Mouse (Mus musculus) intestine, embryonic 15.5 days (tissue): Measurements from ENCODE around the gene Ikzf1. TPM values are rescaled to one million over a fixed set of nuclear protein-coding genes. Genes with fewer than 3 reads are reported as not detected.

Experiments used
- ATAC-seq: fragments of 200-750 bp; cut with Nextera tagmentation; 2 replicates; pipeline ENCODE4 v1.8.0; 2017; ENCODE audit warnings: moderate TSS enrichment, moderate library complexity
- H3K27ac ChIP-seq: fragments of 300-500 bp; sonication (generic); 2 replicates; pipeline ENCODE4 v1.5.1; 2015; ENCODE audit warnings: mild to moderate bottlenecking, inconsistent platforms
- H3K27me3 ChIP-seq: fragments of 300-500 bp; sonication (generic); replicated peaks from 2 replicates; pipeline ENCODE4 v1.6.1; 2015; ENCODE audit warnings: inconsistent platforms
- H3K36me3 ChIP-seq: fragments of 300-500 bp; sonication (generic); 2 replicates; pipeline ENCODE4 v1.6.1; 2015; ENCODE audit warnings: inconsistent platforms
- H3K4me1 ChIP-seq: fragments of 300-500 bp; sonication (generic); replicated peaks from 2 replicates; pipeline ENCODE4 v1.6.1; 2015; ENCODE audit warnings: inconsistent platforms
- H3K4me2 ChIP-seq: fragments of 300-500 bp; sonication (generic); replicated peaks from 2 replicates; pipeline ENCODE4 v1.6.1; 2015; ENCODE audit warnings: mild to moderate bottlenecking, inconsistent platforms
- H3K4me3 ChIP-seq: fragments of 300-500 bp; sonication (generic); replicated peaks from 2 replicates; pipeline ENCODE4 v1.5.1; 2015; ENCODE audit warnings: inconsistent platforms
- H3K9ac ChIP-seq: fragments of 300-500 bp; sonication (generic); 2 replicates; pipeline ENCODE4 v1.6.1; 2015; ENCODE audit warnings: inconsistent platforms
- H3K9me3 ChIP-seq: fragments of 300-500 bp; sonication (generic); 2 replicates; pipeline ENCODE4 v1.6.1; 2016; ENCODE audit warnings: inconsistent platforms
- WGBS: fragments of 180-500 bp; shearing (Covaris S2); methylation state at CpG from one replicate; pipeline ENCODE4 v1.1.7; 2015; 5-methylcytosine and 5-hydroxymethylcytosine counted together
- polyA plus RNA-seq: library from polyadenylated mRNA; unstranded; fragments of >200 nt; fragmentation: Nextera tagmentation; extraction: Ambion mirVana; gene quantifications from 2 replicates; pipeline ENCODE4 v1.2.1, GENCODE M21; 2015

Ikzf1 gene
- polyA plus RNA-seq, 1 experiment from 2014 or later = 1.5 TPM

DNA sequence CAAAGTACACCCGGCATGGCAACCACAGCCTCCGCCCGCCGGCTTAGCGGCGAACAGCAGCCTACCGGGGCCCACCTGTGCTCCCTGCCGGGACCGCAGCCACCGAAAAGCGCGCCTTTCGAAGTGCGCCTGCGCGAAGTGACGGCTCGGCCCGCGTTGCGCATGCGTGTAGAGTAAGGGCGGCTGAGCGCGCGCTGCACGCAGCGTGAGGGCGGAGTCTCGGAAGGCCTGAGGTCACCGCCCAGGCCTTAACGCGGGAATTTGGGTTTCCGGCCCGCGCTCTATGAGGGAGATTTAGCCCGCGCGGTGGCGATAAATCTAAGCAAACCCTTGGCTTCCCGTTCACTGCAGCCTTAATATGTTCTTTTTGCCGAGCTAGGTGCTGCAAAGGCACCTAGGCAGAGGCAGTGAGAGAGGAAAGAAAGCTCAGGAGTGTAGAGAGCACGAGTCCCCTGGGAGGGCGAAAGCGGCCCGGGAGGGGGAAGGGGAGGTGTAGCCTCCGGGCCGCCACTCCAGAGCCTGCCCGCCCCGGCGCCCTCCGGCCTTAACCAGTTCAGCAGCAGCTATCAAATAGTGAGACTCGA, 124.1 kb downstream of the Ikzf1 start, which contains the start of gene Fignl1:
Gene Fignl1 (minus strand): TSS at position 143 of the 584 bp plus-strand sequence.
- Histone ChIP-seq H3K4me2 (peak within 1 kb of the TSS; percentile 88), H3K9me3 (no peaks in the 10 kb centered on the region), H3K4me3 (peak within 1 kb of the TSS; percentile 67), H3K27me3 (no peaks in the 10 kb centered on the region), H3K9ac (peak within 1 kb of the TSS; percentile 84), H3K4me1 (peaks cover 9% of the 10 kb centered on the region; the same call in 1 of the 2 replicates), H3K27ac (peak within 1 kb of the TSS; percentile 98), H3K36me3 (no peaks in the 10 kb centered on the region)
- under 1% methylated on average over 53 of the region's 53 CpGs for WGBS
- peak; percentile 98 for ATAC-seq

DNA sequence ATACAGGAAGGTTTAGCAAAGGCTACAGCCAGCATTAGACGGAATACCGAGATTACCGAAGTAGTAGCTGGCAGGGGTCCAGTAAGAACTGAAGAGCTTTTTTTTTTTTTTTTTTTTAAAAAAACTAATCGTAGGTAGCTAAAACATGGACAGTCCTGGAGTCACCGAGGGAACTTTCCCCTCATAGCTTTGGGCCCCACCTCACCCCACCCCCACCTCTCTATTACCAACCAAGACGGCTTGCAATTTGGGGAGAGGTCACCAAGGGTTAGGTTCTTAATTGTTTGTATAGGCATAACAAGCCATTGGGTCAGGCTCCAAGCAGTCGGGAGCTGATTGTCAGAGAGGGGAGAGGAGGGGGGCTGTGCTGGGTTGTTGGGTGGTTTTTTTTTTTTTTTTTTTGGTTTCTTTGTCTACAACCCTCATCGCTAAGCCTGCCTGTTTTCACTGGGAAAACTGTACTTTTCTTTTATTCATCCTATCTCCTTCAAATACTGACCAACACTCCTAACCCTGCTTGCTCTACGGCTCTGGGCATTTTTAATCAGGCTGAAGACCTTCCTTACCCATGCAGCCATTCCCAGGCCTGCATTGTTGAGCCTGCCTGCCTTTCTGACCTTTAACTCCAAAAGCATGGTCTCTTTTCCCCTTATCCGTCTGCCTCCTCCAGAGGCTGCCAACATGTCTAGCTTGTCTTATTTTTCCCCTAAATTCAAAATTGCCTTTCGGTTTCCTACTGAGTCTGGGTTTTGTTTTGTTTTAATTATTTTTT, 124.8 kb downstream of the Ikzf1 start:
- ATAC-seq = peak; percentile 48
- Histone ChIP-seq H3K9me3 (no peaks in the 10 kb centered on the region), H3K4me3 (peak overlapping the region; percentile 67), H3K9ac (peak overlapping the region; percentile 84), H3K27ac (peak overlapping the region; percentile 98), H3K27me3 (no peaks in the 10 kb centered on the region), H3K4me2 (peak overlapping the region; percentile 88), H3K36me3 (no peaks in the 10 kb centered on the region), H3K4me1 (peaks cover 9% of the 10 kb centered on the region; the same call in 1 of the 2 replicates)
- 12% methylated on average over 11 of the region's 11 CpGs for WGBS

- no peaks in the 10 kb centered on the region for H3K9me3 ChIP-seq
- ATAC-seq = no peak
- peaks cover 11% of the 10 kb centered on the region; the same call in 1 of the 2 replicates for H3K4me1 ChIP-seq
- H3K27me3 ChIP-seq = no peaks in the 10 kb centered on the region
- peak overlapping the region; percentile 51 for H3K4me2 ChIP-seq
- H3K9ac ChIP-seq = no peak overlapping the region
- H3K27ac ChIP-seq = no peak overlapping the region
- WGBS = 25% methylated on average over 9 of the region's 9 CpGs
- H3K36me3 ChIP-seq = no peaks in the 10 kb centered on the region
- H3K4me3 ChIP-seq = no peak overlapping the region
Measured at GRCm38 (mm10) chr11:11811906-11812480, 127.2 kb downstream of the Ikzf1 start.

- Histone ChIP-seq H3K4me1 (0 out of 2 replicates have a peak, but pooled peaks cover 2% of the 10 kb centered on the region), H3K4me3 (no peak overlapping the region), H3K9ac (no peak overlapping the region), H3K36me3 (no peaks in the 10 kb centered on the region), H3K9me3 (no peaks in the 10 kb centered on the region), H3K27me3 (no peaks in the 10 kb centered on the region), H3K4me2 (no peak overlapping the region), H3K27ac (no peak overlapping the region)
- ATAC-seq = peak; percentile 24; the same call in 1 of the 2 replicates
- whole genome bisulfite sequencing = 57% methylated on average over 3 of the region's 3 CpGs
Measured at GRCm38 (mm10) chr11:11815737-11816136, 130.9 kb downstream of the Ikzf1 start.

- Histone ChIP-seq H3K36me3 (no peaks in the 10 kb centered on the region), H3K9me3 (no peaks in the 10 kb centered on the region), H3K27me3 (no peaks in the 10 kb centered on the region), H3K4me1 (peaks cover 18% of the 10 kb centered on the region), H3K9ac (no peak overlapping the region), H3K4me3 (no peak overlapping the region), H3K27ac (no peak overlapping the region), H3K4me2 (no peak overlapping the region)
- ATAC-seq = no peak
- WGBS = 84% methylated on average over 6 of the region's 6 CpGs
Measured at GRCm38 (mm10) chr11:11818797-11819196, 134.0 kb downstream of the Ikzf1 start.

GRCm38 (mm10) chr11:11819206-11819605, 134.4 kb downstream of the Ikzf1 start:
- Histone ChIP-seq H3K4me1 (peaks cover 21% of the 10 kb centered on the region), H3K9ac (no peak overlapping the region), H3K27me3 (no peaks in the 10 kb centered on the region), H3K4me2 (no peak overlapping the region), H3K9me3 (no peaks in the 10 kb centered on the region), H3K27ac (no peak overlapping the region), H3K4me3 (no peak overlapping the region), H3K36me3 (no peaks in the 10 kb centered on the region)
- WGBS = 91% methylated on average over 5 of the region's 5 CpGs
- no peak for ATAC-seq

GRCm38 (mm10) chr11:11820251-11820650, 135.4 kb downstream of the Ikzf1 start:
- Histone ChIP-seq H3K27ac (peak overlapping the region; percentile 36), H3K9me3 (no peaks in the 10 kb centered on the region), H3K9ac (no peak overlapping the region), H3K4me1 (peaks cover 28% of the 10 kb centered on the region), H3K4me2 (no peak overlapping the region), H3K27me3 (no peaks in the 10 kb centered on the region), H3K36me3 (no peaks in the 10 kb centered on the region), H3K4me3 (no peak overlapping the region)
- 7% methylated on average over 2 of the region's 2 CpGs for WGBS
- peak; percentile 44 for ATAC-seq

DNA sequence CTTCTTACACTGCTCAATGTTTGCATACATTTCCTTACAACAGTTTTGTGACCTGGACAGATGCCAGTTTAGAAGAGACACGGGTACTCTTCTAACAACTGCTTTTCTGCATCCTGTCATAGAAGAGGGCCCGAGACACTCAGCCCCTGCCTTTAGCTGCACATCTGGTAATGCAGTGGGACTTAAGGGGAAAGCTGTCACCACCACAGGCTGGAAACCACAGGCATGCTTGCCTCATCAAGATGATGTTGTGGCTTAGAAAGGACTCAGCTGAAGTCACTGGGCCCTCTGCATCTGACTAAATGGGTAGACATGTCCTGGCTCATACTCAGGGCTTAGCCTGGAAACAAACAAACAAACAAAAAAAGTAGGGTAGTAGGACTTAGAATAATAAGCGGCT, 135.9 kb downstream of the Ikzf1 start:
- Histone ChIP-seq H3K9ac (no peak overlapping the region), H3K4me3 (no peak overlapping the region), H3K4me1 (peaks cover 29% of the 10 kb centered on the region), H3K4me2 (no peak overlapping the region), H3K36me3 (no peaks in the 10 kb centered on the region), H3K27me3 (no peaks in the 10 kb centered on the region), H3K9me3 (no peaks in the 10 kb centered on the region), H3K27ac (peak overlapping the region; percentile 36)
- ATAC-seq = peak; percentile 11
- 52% methylated on average over 3 of the region's 3 CpGs for WGBS

DNA sequence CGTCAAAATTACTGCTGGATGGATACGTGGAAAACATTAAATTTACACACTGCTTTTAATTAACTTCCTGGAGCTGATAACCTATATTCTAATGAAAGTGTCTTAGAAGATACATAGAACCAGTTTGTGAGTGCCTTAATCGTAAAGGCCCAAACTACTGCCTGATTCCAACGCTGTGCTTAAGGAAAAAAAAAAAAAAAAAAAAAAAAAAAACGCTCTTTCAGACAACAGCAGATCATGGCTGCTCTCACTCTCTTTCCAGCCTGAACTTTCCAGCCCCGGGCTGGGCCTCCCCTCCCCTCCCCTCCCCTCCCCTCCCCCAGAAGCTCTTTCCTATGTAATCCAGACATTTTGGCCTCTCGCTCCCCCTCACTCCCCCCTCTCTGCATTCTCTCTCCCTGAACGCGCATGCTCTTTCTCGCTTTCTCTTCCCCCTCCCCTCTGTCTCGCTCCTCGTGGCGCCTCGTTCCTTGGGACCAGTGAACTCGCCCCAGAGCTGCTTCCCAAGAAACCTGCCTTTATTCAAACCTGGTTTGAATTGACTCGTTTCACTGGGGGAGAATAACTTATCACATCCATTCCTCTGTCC, 136.7 kb downstream of the Ikzf1 start:
- H3K36me3 ChIP-seq = no peaks in the 10 kb centered on the region
- 13% methylated on average over 16 of the region's 16 CpGs for WGBS
- H3K4me1 ChIP-seq = peaks cover 29% of the 10 kb centered on the region
- no peak overlapping the region for H3K4me2 ChIP-seq
- ATAC-seq = peak; percentile 71
- no peaks in the 10 kb centered on the region for H3K9me3 ChIP-seq
- H3K9ac ChIP-seq = no peak overlapping the region
- H3K4me3 ChIP-seq = no peak overlapping the region
- H3K27me3 ChIP-seq = no peaks in the 10 kb centered on the region
- peak overlapping the region; percentile 86 for H3K27ac ChIP-seq

Other genes starting within 250 kb of the Ikzf1 start
- 0.98 TPM in 1 of 2 replicates, not detected in the other for gene Spata48, start 222.9 kb upstream of the Ikzf1 start, polyA plus RNA-seq
- gene Zpbp, start 222.6 kb upstream of the Ikzf1 start, polyA plus RNA-seq = 0.46 and 0.53 TPM in 2 replicates
- not detected in 2 replicates for gene 4930512M02Rik, start 57.2 kb upstream of the Ikzf1 start, polyA plus RNA-seq
- 46.9 and 52.8 TPM in 2 replicates for gene Fignl1, start 124.0 kb downstream of the Ikzf1 start, polyA plus RNA-seq
- 46.3 and 52.2 TPM in 2 replicates for gene Ddc, start 213.1 kb downstream of the Ikzf1 start, polyA plus RNA-seq